Mouse (Mus musculus) naive thymus-derived CD4-positive, alpha-beta T cell, adult 2 months (primary cell): ENCODE measurements at regions not wholly inside any gene's neighbourhood (a gene's known extent, or its start where the extent isn't known, plus 50 kb on each side); places are given as distances from the start of the nearest gene placed in this dataset.
A peak's percentile ranks its signal among the peaks of the same experiment; 100 is the strongest.

ENCODE experiments used
- DNase-seq: peaks from one replicate; pipeline ENCODE4 v3.0.0-alpha.2; 2011; ENCODE audit warnings: low read depth

- no peak for DNase-seq
Observed at GRCm38 (mm10) chr1:92284155-92284554, 88.7 kb upstream of the Hdac4 start.

DNA sequence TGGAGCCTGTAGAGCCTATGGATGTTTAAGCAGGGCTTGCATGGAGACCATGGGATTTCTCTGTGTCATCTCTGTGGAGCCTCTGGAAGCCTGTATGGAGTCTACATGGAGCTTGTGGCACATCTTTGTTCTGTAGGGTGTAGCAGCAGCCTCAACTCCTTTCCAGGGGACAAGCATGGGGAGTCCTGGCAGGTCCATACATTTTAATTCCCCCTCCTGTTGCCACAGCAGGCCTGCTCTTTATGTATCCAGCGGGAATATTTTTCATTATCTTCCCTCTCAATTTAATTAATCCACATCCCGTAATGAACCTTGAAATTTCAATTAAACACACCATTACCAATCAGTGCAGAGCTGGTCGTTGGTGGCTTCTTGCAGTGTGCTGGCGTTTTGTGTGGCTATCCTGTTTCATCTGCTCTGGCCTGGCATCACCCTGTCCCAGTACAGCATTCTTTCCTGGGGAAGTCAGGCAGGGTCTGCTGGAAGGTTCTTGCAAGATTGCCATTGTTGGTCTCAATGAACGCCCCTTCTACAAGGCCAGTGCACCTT, 81.8 kb upstream of the Hdac4 start:
- no peak for DNase-seq

- DNase-seq, result peak; percentile 16
Observed at GRCm38 (mm10) chr1:92275388-92275787, 79.9 kb upstream of the Hdac4 start.

DNA sequence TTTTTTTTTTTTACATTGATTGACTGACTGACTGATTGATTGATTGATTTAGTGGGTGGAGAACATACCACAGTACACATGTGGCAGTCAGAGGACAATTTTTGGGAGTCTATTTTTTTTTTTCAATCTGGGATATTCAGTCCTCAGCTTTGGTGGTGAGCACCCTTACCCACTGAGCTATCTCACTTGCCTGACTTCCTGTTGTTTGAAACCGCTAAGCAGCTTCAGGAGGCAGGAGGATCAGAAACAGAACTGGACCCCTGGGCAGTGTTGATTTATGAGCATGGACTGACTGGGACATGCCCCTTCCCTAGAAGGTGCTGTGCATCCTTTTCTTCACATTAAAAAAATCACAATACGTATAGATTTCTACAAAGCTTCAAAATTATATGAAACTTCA, 78.3 kb upstream of the Hdac4 start:
- peak; percentile 8 for DNase-seq

DNA sequence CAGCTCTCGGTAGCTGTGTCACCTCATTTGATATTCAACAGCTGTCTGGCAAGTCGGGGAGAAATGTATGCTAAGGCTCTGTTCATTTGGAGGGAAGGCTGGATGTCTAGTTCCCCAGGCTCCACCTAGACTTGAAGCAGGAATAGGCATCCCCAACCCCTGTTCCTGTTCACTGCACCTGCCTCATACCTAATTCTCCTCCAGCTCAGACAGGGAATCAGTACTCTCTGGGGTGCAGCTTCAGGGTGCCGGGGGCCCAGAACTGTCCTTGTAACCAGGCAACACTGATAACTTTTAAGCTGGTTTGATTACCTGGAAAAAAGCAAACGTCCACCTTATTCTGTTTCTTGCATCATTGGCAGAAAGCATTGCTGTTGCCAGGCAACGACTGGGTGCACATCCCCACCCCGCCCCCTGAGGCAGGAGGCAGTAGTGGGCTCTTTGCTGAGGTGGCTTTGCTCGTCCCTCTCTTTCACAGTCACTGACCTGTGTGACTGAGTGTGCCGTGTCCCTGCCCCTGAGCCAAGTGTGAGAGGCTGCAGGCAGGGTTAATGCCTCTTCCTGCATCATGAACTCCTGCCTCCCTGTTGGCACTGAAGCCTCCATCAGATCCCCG, 76.3 kb upstream of the Hdac4 start:
- no peak for DNase-seq

GRCm38 (mm10) chr1:92270486-92271058, 75.1 kb upstream of the Hdac4 start:
- DNase-seq, result no peak

DNA sequence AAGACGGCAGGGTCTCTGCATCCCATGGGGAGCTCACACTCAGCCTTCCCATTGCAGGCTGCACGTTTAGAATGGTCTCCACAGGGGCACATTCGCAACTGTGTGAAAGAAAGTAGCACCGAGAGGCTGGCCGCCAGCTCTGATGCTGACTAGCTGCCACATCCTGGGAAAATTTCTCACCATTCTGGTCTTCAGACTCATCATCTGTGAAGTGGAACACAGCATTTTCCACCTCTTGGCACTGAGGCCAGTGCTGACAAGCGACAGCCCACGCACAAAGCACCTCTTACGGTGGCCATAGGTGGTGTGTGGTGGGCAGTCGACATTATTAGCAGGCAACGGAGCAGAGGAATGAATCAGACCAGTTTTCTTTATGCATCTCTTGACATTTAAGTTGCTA, 74.0 kb upstream of the Hdac4 start:
- DNase-seq, result no peak

GRCm38 (mm10) chr1:92264941-92265340, 69.4 kb upstream of the Hdac4 start:
- no peak for DNase-seq

GRCm38 (mm10) chr1:92259715-92260392, 64.4 kb upstream of the Hdac4 start:
- DNase-seq, result no peak

GRCm38 (mm10) chr1:92258026-92258425, 62.5 kb upstream of the Hdac4 start:
- no peak for DNase-seq

- no peak for DNase-seq
Observed at GRCm38 (mm10) chr1:92253086-92253485, 57.6 kb upstream of the Hdac4 start.

- no peak for DNase-seq
Observed at GRCm38 (mm10) chr1:92250594-92251463, 55.3 kb upstream of the Hdac4 start.
